Mouse (Mus musculus) forebrain, postnatal 0 days (tissue): ENCODE measurements at regions not wholly inside any gene's neighbourhood (a gene's known extent, or its start where the extent isn't known, plus 50 kb on each side); places are given as distances from the start of the nearest gene placed in this dataset.

Experiments used
- ATAC-seq: fragments of 200-750 bp; cut with Nextera tagmentation; 2 replicates; pipeline ENCODE4 v1.8.0; 2017; ENCODE audit warnings: mild to moderate bottlenecking, moderate library complexity
- DNase-seq: peaks from one replicate; pipeline ENCODE4 v3.0.0-alpha.2; 2015
- H3K27ac ChIP-seq: fragments of 300-500 bp; sonication (generic); 2 replicates; pipeline ENCODE4 v1.5.1; 2014; ENCODE audit warnings: low read depth, mild to moderate bottlenecking, antibody characterized with exemption, low read length, moderate library complexity, mixed read lengths
- H3K27me3 ChIP-seq: fragments of 300-500 bp; sonication (generic); 2 replicates; pipeline ENCODE4 v1.6.1; 2014; ENCODE audit warnings: mild to moderate bottlenecking, low read length, mixed read lengths; ENCODE audit not compliant: insufficient read depth
- H3K36me3 ChIP-seq: fragments of 300-500 bp; sonication (generic); 2 replicates; pipeline ENCODE4 v1.6.1; 2014; ENCODE audit warnings: mild to moderate bottlenecking, moderate library complexity; ENCODE audit not compliant: insufficient read depth
- H3K4me1 ChIP-seq: fragments of 300-500 bp; sonication (generic); 2 replicates; pipeline ENCODE4 v1.6.1; 2014; ENCODE audit warnings: antibody characterized with exemption; ENCODE audit not compliant: insufficient read depth
- H3K4me2 ChIP-seq: fragments of 300-500 bp; sonication (generic); 2 replicates; pipeline ENCODE4 v1.6.1; 2014; ENCODE audit warnings: low read depth, mild to moderate bottlenecking, moderate library complexity
- H3K4me3 ChIP-seq: fragments of 300-500 bp; sonication (generic); 2 replicates; pipeline ENCODE4 v1.5.1; 2014; ENCODE audit warnings: low read depth, low read length, mixed read lengths
- H3K9ac ChIP-seq: fragments of 300-500 bp; sonication (generic); 2 replicates; pipeline ENCODE4 v1.6.1; 2014; ENCODE audit warnings: mild to moderate bottlenecking
- H3K9me3 ChIP-seq: fragments of 300-500 bp; sonication (generic); 2 replicates; pipeline ENCODE4 v1.6.1; 2016; ENCODE audit warnings: low read length
- CTCF ChIP-seq: sonication (generic); IDR thresholded peaks from 2 replicates; pipeline ENCODE4 v1.5.1; 2016; ENCODE audit warnings: antibody characterized with exemption, control low read depth, low read depth
- WGBS: fragments of 180-500 bp; shearing (Covaris S2); extraction: QIAGEN DNeasy Blood & Tissue Kit; methylation state at CpG from one replicate; pipeline ENCODE4 v1.1.7; 2014; 5-methylcytosine and 5-hydroxymethylcytosine counted together

DNA sequence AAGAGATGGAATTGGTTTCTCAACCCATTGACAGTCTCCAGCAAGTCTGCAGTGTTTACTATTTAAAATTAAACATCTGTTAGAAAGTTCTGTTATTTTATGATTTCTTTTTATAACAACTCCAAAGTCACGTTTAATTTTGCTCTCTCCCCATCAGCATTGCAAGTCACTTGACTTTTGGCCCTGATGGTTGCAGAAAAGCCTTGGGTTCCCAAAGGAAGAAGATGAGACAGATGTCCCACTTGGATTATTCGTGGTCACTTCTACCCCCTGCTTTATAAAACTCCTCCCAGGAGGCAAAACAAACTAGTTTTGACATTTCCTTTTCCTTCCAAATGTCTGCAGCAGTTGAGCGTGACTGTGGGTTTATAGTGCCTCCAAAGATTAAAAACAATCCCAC lies 502.9 kb upstream of the Jmjd1c start:
- Histone ChIP-seq H3K4me1 (no peaks in the 10 kb centered on the region), H3K9me3 (no peaks in the 10 kb centered on the region), H3K36me3 (no peaks in the 10 kb centered on the region), H3K4me3 (no peak overlapping the region), H3K27ac (no peak overlapping the region), H3K27me3 (no peaks in the 10 kb centered on the region), H3K4me2 (no peak overlapping the region), H3K9ac (no peak overlapping the region)
- DNase-seq (no peak), ATAC-seq (no peak)
- no peak for TF ChIP-seq CTCF
- WGBS, result 69% methylated on average over 3 of the region's 3 CpGs

DNA sequence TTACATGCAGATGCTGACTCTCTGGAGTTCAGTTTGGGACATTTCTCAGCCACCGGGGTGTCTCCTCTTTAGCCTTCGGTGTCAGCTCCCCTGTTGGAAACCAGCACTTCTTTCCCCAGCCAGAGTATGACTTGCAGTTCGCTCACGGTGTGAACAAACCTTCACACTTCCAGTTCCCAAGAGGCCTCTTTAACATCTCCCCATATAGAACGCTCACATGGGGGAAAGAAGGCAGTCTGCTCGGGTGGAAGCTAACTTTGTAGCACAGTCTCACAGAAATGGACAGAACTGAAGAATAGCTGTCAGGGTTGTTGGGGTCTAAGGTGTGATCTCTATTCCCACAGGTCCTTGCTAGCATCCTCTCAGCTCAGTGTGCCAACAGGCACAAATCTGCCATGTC lies 502.4 kb upstream of the Jmjd1c start:
- Histone ChIP-seq H3K36me3 (no peaks in the 10 kb centered on the region), H3K4me1 (no peaks in the 10 kb centered on the region), H3K4me3 (no peak overlapping the region), H3K27ac (no peak overlapping the region), H3K4me2 (no peak overlapping the region), H3K9ac (no peak overlapping the region), H3K9me3 (no peaks in the 10 kb centered on the region), H3K27me3 (no peaks in the 10 kb centered on the region)
- DNase-seq, result no peak
- ATAC-seq, result no peak
- 67% methylated on average over 6 of the region's 6 CpGs for WGBS
- no peak for TF ChIP-seq CTCF

DNA sequence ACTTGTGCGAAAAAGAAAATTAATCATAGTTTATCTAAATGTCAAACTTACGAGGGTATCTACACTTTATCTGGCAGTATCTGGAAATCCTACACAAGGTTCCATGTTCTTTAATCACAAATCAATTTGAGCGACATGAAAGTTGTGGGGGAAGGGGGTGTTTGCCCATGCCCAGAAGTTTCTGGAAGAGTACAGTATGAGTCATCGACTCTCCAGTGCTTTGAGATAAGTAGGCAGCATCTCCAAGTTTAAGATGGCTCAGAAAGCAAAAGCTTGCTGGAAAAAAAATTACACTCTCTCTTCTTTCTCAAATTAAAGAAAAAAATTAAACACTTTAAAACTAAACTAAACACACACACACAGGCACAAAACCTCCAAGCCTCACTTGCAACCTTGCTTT lies 498.0 kb upstream of the Jmjd1c start:
- H3K9me3 ChIP-seq, result no peaks in the 10 kb centered on the region
- H3K4me2 ChIP-seq, result no peak overlapping the region
- TF ChIP-seq CTCF, result no peak
- no peak overlapping the region for H3K4me3 ChIP-seq
- H3K27me3 ChIP-seq, result no peaks in the 10 kb centered on the region
- WGBS, result 84% methylated on average over 4 of the region's 4 CpGs
- no peak overlapping the region for H3K9ac ChIP-seq
- DNase-seq (no peak), ATAC-seq (no peak)
- no peak overlapping the region for H3K27ac ChIP-seq
- no peaks in the 10 kb centered on the region for H3K36me3 ChIP-seq
- H3K4me1 ChIP-seq, result no peaks in the 10 kb centered on the region

DNA sequence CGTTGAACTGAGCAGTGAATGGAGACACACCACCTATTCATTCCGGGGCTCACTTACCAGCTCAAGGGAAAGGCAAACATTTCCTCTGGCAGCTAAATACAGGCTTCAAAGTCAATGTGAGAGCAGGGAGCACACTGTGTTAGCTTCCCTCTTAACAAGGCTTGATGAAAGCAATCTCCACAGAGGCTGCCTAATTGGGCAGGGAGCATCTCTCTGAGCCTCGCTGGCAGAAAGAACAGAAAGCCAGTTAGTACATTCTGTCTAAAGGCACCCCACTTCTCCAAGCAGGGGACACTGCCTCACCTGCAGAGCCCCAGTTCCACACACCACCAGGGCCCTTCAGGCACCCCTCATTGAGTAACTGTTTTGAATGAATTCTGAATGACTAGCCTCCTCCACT lies 488.8 kb upstream of the Jmjd1c start:
- H3K27ac ChIP-seq, result no peak overlapping the region
- no peaks in the 10 kb centered on the region for H3K9me3 ChIP-seq
- no peak for TF ChIP-seq CTCF
- ATAC-seq, result no peak
- no peaks in the 10 kb centered on the region for H3K36me3 ChIP-seq
- no peak for DNase-seq
- no peak overlapping the region for H3K4me3 ChIP-seq
- H3K4me2 ChIP-seq, result no peak overlapping the region
- no peaks in the 10 kb centered on the region for H3K4me1 ChIP-seq
- H3K27me3 ChIP-seq, result no peaks in the 10 kb centered on the region
- no peak overlapping the region for H3K9ac ChIP-seq
- 30% methylated on average over 3 of the region's 3 CpGs for WGBS

DNA sequence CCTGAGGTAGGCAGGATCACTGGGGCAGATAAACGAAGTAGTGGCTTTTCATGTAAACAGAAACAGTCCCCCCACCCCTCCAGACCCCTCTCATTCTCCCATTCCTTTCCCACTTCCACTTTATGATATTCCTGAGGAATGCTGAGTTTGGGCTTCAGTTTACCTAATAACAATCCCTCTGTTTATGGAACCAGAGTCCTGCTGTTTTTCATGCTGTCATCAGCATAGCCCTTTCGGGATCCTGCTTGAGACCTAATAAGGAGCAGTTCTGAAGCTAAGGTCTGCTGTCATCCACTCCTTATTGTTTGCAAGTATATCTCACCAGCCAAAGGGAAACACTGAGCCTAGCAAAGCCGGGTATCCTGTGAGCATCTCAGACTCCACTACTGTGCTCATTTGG lies 479.6 kb upstream of the Jmjd1c start:
- no peak overlapping the region for H3K27ac ChIP-seq
- H3K4me2 ChIP-seq, result no peak overlapping the region
- no peak for TF ChIP-seq CTCF
- no peaks in the 10 kb centered on the region for H3K9me3 ChIP-seq
- no peaks in the 10 kb centered on the region for H3K27me3 ChIP-seq
- H3K4me1 ChIP-seq, result no peaks in the 10 kb centered on the region
- no peak overlapping the region for H3K9ac ChIP-seq
- no peak overlapping the region for H3K4me3 ChIP-seq
- no peaks in the 10 kb centered on the region for H3K36me3 ChIP-seq
- no peak for ATAC-seq
- no peak for DNase-seq
- 81% methylated on average over 3 of the region's 3 CpGs for WGBS

DNA sequence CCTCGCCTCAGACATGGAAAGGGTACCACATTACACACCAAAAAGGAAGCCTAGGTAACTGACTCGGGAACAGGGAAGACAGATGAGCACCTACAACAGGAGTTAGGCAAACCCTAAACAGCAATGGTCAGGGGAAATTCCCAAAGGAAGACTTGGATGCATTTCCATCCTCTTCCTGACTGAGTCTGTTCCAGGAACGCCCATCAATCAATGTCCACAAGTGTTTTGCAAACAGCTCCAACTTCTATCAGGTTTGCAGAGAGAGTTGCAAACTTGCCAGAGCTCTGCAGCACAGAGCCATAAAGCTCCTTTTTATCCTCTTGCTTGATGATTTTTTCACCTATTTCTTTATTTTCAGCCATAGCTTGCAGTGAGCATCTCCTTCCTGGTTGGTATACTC lies 464.9 kb upstream of the Jmjd1c start:
- 86% methylated on average over 3 of the region's 3 CpGs for WGBS
- no peak overlapping the region for H3K27ac ChIP-seq
- H3K4me1 ChIP-seq, result no peaks in the 10 kb centered on the region
- DNase-seq (no peak), ATAC-seq (no peak)
- no peak overlapping the region for H3K4me3 ChIP-seq
- H3K4me2 ChIP-seq, result no peak overlapping the region
- TF ChIP-seq CTCF, result no peak
- no peaks in the 10 kb centered on the region for H3K36me3 ChIP-seq
- H3K9me3 ChIP-seq, result no peaks in the 10 kb centered on the region
- H3K9ac ChIP-seq, result no peak overlapping the region
- no peaks in the 10 kb centered on the region for H3K27me3 ChIP-seq

DNA sequence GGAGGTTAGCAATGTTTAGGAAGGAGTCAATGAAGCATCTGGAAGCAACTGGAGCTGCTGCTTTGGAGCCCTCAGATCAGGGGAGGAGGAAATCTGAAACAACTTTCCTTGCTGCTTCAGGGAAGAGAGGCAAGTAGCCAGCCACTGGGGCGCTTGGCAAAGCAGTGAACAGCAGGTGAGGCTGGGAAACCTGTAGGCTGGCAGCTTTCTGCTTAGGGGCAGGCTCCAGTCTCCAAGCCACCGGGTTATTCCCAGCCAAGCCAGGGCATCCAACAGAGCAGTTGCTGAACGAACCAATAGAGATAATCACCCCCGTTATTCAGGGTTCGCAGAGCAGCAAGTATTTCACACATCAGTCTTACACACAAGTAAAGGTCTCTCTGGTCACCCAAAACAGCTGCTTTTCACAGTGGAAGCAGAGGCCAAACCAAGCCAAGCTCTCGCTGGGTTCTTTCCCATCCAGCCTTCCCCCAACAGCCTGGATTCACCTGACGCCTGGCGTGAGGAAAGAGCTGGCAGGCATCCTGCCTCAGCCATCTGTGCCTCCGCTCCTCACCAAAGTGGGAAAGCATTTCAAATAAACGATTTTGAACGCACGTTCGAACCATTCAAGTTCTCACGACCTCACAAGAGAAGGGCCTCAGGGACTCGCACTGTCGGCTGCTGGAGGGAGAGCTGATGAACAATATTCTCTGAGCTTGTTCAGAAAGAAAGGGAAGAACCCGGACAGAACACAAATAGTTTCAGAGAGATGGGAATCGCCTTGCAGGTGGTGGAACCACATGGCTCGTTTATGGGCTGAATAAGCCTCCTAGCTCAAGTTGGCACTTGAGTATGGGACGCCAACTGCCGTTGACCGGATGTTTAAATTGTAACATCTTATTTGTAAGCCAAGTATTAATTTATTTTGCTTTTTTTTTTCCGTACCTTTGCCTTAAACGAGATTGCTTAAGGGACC lies 454.8 kb upstream of the Jmjd1c start:
- peak overlapping the region; percentile 15 for H3K4me2 ChIP-seq
- peak; percentile 74 for DNase-seq
- no peak for TF ChIP-seq CTCF
- H3K4me1 ChIP-seq, result no peaks in the 10 kb centered on the region
- H3K9me3 ChIP-seq, result no peaks in the 10 kb centered on the region
- H3K27me3 ChIP-seq, result no peaks in the 10 kb centered on the region
- peak; percentile 65 for ATAC-seq
- no peak overlapping the region for H3K9ac ChIP-seq
- no peak overlapping the region for H3K4me3 ChIP-seq
- no peak overlapping the region for H3K27ac ChIP-seq
- no peaks in the 10 kb centered on the region for H3K36me3 ChIP-seq
- 31% methylated on average over 24 of the region's 24 CpGs for WGBS
